Mouse (Mus musculus): ENCODE measurements around the gene Rbp7. TPM values are rescaled to one million over a fixed set of nuclear protein-coding genes. Genes with fewer than 3 reads are reported as not detected.
"Not testable (repeated sequence)": the region's sequence is repeated elsewhere in the genome, so short reads cannot be mapped to it uniquely, and the experiment has no call there.

The Rbp7 gene
- polyA plus RNA-seq, 1 experiment from 2014 or later: 3.0 TPM

GRCm38 (mm10) chr4:149477078-149477477 is 22.3 kb upstream of the Rbp7 start, which contains the start of gene Tmem274:
Tmem274 (plus strand) TSS chr4:149477378.
- H3K36me3 ChIP-seq: peaks cover 9% of the 10 kb centered on the region
- 87% methylated on average over 11 of the region's 11 CpGs for WGBS
- H3K27ac ChIP-seq: no peak within 1 kb of the TSS
- no peak for ATAC-seq (ENCODE audit: insufficient read depth, low FRiP score, low read depth)
- no peak within 1 kb of the TSS for H3K4me3 ChIP-seq (replicated peaks)
- H3K4me2 ChIP-seq: no peak within 1 kb of the TSS
- H3K9me3 ChIP-seq: no peaks in the 10 kb centered on the region
- no peak within 1 kb of the TSS for H3K9ac ChIP-seq
- no peaks in the 10 kb centered on the region for H3K4me1 ChIP-seq
- H3K27me3 ChIP-seq (replicated peaks): no peaks in the 10 kb centered on the region

GRCm38 (mm10) chr4:149475096-149475495 is 20.3 kb upstream of the Rbp7 start:
- WGBS: 66% methylated on average over 7 of the region's 7 CpGs
- no peak overlapping the region for H3K4me3 ChIP-seq (replicated peaks)
- H3K4me1 ChIP-seq: no peaks in the 10 kb centered on the region
- no peaks in the 10 kb centered on the region for H3K27me3 ChIP-seq (replicated peaks)
- peaks cover 16% of the 10 kb centered on the region for H3K36me3 ChIP-seq
- no peak overlapping the region for H3K9ac ChIP-seq
- no peak for ATAC-seq (ENCODE audit: insufficient read depth, low FRiP score, low read depth)
- no peak overlapping the region for H3K4me2 ChIP-seq
- H3K9me3 ChIP-seq: no peaks in the 10 kb centered on the region
- H3K27ac ChIP-seq: no peak overlapping the region

DNA sequence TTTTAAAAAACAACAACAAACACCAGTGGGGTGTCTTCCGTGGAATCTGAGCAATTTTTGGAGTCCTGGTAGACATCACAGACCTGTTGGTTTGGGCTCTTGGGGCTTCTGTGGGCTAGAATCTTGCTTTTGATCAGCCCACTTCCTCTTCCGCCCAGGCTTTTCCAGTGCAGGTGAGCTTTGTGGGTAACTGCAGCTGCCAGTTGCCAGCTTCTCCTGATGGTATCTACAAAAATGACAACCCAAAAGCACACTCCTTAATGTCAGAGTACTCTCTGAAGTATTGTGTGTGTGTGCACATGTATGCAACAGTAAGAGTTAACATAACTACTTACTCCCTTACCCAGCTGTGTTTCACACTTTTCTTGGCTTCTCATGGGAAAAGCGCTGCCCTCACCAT is 14.8 kb upstream of the Rbp7 start:
- Histone ChIP-seq H3K4me1 (no peaks in the 10 kb centered on the region), H3K9me3 (no peaks in the 10 kb centered on the region), H3K27me3 (replicated peaks) (no peaks in the 10 kb centered on the region), H3K27ac (no peak overlapping the region), H3K4me3 (replicated peaks) (no peak overlapping the region), H3K4me2 (no peak overlapping the region), H3K36me3 (peaks cover 27% of the 10 kb centered on the region), H3K9ac (no peak overlapping the region)
- WGBS: 88% methylated on average over 3 of the region's 3 CpGs
- ATAC-seq (ENCODE audit: insufficient read depth, low FRiP score, low read depth): no peak

DNA sequence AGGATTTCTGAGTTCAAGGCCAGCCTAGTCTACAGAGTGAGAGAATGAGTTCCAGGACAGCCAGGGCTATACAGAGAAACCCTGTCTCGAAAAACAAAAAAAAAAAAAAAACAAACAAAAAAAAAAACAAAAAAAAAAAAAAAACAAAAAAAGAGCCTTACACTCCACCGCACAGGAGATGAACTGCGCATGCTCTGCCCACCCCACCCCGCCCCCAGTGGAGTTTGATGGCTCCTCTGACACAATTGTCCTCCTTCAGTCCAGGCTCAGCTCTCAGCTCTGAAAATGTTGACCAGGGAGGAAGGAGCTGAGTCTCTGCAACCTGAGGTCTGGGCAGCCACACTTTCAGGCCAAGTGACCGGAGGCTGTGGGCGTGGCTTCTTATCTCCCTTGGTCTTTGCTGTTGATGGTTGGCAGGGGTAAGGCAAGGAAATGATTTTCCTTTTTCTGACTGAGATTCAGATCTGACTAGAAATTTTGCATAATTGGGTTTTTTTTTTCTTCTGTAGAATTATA is 8.7 kb upstream of the Rbp7 start:
- no peak for ATAC-seq (ENCODE audit: insufficient read depth, low FRiP score, low read depth)
- Histone ChIP-seq H3K27ac (no peak overlapping the region), H3K4me2 (no peak overlapping the region), H3K4me3 (replicated peaks) (no peak overlapping the region), H3K4me1 (no peaks in the 10 kb centered on the region), H3K27me3 (replicated peaks) (no peaks in the 10 kb centered on the region), H3K9me3 (no peaks in the 10 kb centered on the region), H3K9ac (no peak overlapping the region), H3K36me3 (peaks cover 4% of the 10 kb centered on the region)
- 67% methylated on average over 6 of the region's 6 CpGs for WGBS

DNA sequence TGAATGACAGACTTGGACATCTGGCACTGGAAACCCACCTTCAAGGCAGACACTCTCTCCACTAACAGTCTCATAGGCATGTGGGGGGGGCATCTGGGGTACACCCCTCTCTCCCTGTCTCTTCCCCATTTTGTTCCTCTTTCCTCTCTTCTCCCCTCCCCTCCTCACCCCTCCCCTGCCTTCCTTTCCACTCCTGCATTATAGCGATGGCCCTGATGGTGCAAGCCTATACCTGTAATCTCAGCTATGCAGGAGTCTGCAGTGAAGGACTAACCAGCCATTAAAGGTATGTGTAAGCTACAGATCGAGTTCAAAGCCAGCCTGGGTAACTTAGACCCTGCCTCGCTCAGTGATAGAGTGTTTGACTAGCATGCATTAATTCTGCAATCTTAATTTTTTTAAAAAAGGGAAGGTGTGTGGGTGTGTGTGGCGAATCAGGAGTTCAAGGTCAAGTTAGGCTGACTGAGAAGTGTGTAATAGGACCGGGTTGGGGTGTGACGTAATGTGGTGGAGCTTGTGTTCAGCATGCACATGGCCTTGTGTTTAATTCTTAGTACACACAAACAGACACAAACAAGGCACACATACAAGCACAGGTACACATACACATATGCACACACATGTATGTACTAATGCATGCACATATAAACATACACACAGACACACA is 7.7 kb upstream of the Rbp7 start:
- Histone ChIP-seq H3K4me1 (no peaks in the 10 kb centered on the region), H3K9me3 (no peaks in the 10 kb centered on the region), H3K36me3 (no peaks in the 10 kb centered on the region), H3K4me2 (no peak overlapping the region), H3K9ac (no peak overlapping the region), H3K4me3 (replicated peaks) (no peak overlapping the region), H3K27me3 (replicated peaks) (no peaks in the 10 kb centered on the region), H3K27ac (no peak overlapping the region)
- ATAC-seq (ENCODE audit: insufficient read depth, low FRiP score, low read depth): no peak
- 64% methylated on average over 6 of the region's 6 CpGs for WGBS

DNA sequence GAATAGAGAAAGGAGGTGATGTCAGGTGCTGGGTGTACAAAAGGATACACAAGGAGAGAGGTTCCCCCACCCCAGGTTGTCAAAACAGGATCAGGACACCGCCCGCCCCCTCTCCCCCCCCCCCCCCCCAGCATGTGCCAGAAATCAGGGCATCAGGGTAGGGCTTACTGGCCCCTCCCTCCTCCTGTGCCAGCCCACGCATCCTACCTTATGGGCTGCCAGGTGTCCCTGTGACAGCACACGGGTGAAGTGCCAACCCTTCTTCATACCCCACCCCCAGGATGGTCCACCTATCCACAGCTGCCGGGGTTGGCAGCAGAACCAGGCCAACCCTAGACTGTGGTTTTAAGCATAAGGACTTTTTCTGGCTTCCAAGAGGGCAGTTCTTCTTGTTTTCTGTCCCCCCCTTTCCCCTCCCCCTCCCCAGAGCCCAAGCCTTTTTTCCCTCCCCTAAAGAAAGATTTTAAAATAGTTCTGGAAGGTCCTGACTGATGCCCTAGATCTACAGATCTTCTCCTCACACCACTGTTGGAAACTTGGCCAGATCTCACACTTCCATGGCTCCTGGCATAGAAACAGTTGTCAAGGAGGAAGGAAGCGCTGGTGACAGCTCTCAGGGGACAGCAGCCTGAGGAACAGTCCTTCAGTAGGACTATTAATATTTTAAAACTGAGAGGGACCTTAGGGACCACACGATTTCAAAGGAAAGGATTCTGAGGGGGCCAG is 7.0 kb upstream of the Rbp7 start:
- 61% methylated on average over 5 of the region's 7 CpGs for WGBS
- H3K36me3 ChIP-seq: no peaks in the 10 kb centered on the region
- H3K4me3 ChIP-seq (replicated peaks): no peak overlapping the region
- no peak overlapping the region for H3K27ac ChIP-seq
- H3K9ac ChIP-seq: no peak overlapping the region
- no peak for ATAC-seq (ENCODE audit: insufficient read depth, low FRiP score, low read depth)
- no peak overlapping the region for H3K4me2 ChIP-seq
- no peaks in the 10 kb centered on the region for H3K9me3 ChIP-seq
- H3K4me1 ChIP-seq: no peaks in the 10 kb centered on the region
- no peaks in the 10 kb centered on the region for H3K27me3 ChIP-seq (replicated peaks)

GRCm38 (mm10) chr4:149460475-149460874 is 5.7 kb upstream of the Rbp7 start:
- not testable (repeated sequence) for H3K9ac ChIP-seq; H3K9me3 ChIP-seq; H3K4me3 ChIP-seq (replicated peaks); H3K36me3 ChIP-seq; H3K4me1 ChIP-seq; H3K27me3 ChIP-seq (replicated peaks); H3K27ac ChIP-seq; H3K4me2 ChIP-seq; ATAC-seq (ENCODE audit: insufficient read depth, low FRiP score, low read depth)
- 88% methylated on average over 2 of the region's 2 CpGs for WGBS

GRCm38 (mm10) chr4:149459425-149459824 is 4.6 kb upstream of the Rbp7 start:
- Histone ChIP-seq H3K4me1 (no peaks in the 10 kb centered on the region), H3K4me3 (replicated peaks) (no peak overlapping the region), H3K9ac (no peak overlapping the region), H3K4me2 (no peak overlapping the region), H3K36me3 (no peaks in the 10 kb centered on the region), H3K27me3 (replicated peaks) (no peaks in the 10 kb centered on the region), H3K27ac (no peak overlapping the region), H3K9me3 (no peaks in the 10 kb centered on the region)
- ATAC-seq (ENCODE audit: insufficient read depth, low FRiP score, low read depth): no peak
- 71% methylated on average over 1 of the region's 1 CpGs for WGBS

DNA sequence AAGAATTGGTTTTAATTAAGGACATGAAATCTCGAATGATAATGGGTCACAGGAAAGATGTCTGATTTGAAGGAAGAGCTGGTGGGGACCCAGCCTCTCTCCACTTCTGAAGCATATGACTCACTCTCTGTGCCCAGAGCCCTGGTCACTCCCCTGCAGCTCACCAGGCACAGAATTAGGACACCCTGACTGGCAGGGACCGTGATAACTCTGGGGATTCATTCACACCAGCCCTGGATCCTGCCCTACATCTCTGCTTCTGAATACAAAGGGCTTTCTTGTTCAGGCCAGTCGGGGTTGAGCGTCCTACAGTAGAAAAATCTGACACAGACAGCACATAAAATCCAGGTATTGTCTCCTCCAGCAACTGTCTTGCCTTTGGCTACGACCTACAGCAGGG is 3.7 kb upstream of the Rbp7 start:
- Histone ChIP-seq H3K36me3 (no peaks in the 10 kb centered on the region), H3K9me3 (no peaks in the 10 kb centered on the region), H3K27me3 (replicated peaks) (no peaks in the 10 kb centered on the region), H3K4me3 (replicated peaks) (no peak overlapping the region), H3K4me2 (no peak overlapping the region), H3K9ac (no peak overlapping the region), H3K27ac (no peak overlapping the region), H3K4me1 (no peaks in the 10 kb centered on the region)
- 60% methylated on average over 5 of the region's 5 CpGs for WGBS
- ATAC-seq (ENCODE audit: insufficient read depth, low FRiP score, low read depth): no peak

DNA sequence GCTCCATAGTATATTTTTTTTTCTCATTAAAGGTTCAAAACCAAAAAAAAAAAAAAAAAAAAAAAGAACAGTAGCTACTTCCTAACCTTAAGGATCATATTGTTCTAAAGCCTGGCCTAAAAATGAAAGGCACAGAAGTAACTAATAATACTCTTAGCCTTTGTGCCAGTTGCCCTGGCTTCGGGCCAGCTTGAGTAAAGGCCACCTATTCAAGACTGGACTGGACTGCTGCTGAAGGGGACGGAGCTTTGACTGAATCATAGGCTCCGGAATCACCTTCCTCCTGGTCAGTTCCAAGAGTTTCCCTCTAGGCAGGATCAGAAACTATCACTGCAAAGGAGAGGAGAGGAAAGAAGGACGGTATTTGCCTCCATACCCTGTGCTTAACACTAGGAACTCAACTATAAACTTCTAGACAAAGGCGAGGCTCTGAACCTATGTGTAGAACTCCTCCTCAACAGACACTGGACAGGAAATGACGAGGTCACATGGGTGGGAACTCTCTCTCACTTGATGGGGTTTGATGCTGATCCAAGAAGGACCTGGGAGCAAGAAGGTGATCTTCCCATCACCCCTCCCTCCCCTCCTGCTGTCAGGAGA is 3.2 kb upstream of the Rbp7 start:
- H3K4me1 ChIP-seq: no peaks in the 10 kb centered on the region
- H3K9ac ChIP-seq: no peak overlapping the region
- no peak for ATAC-seq (ENCODE audit: insufficient read depth, low FRiP score, low read depth)
- H3K36me3 ChIP-seq: no peaks in the 10 kb centered on the region
- H3K9me3 ChIP-seq: no peaks in the 10 kb centered on the region
- no peak overlapping the region for H3K4me2 ChIP-seq
- H3K4me3 ChIP-seq (replicated peaks): no peak overlapping the region
- no peaks in the 10 kb centered on the region for H3K27me3 ChIP-seq (replicated peaks)
- H3K27ac ChIP-seq: no peak overlapping the region
- 69% methylated on average over 6 of the region's 6 CpGs for WGBS

GRCm38 (mm10) chr4:149457163-149457562 is 2.4 kb upstream of the Rbp7 start:
- H3K4me2 ChIP-seq; H3K9me3 ChIP-seq; H3K27me3 ChIP-seq (replicated peaks); H3K36me3 ChIP-seq; H3K4me3 ChIP-seq (replicated peaks); H3K9ac ChIP-seq; H3K27ac ChIP-seq; ATAC-seq (ENCODE audit: insufficient read depth, low FRiP score, low read depth); H3K4me1 ChIP-seq: not testable (repeated sequence)
- WGBS: 85% methylated on average over 27 of the region's 27 CpGs

GRCm38 (mm10) chr4:149454263-149454662 is 515 bp downstream of the Rbp7 start:
- H3K27ac ChIP-seq: no peak overlapping the region
- H3K27me3 ChIP-seq (replicated peaks): no peaks in the 10 kb centered on the region
- H3K4me1 ChIP-seq: no peaks in the 10 kb centered on the region
- no peaks in the 10 kb centered on the region for H3K9me3 ChIP-seq
- 72% methylated on average over 17 of the region's 17 CpGs for whole genome bisulfite sequencing
- ATAC-seq (ENCODE audit: insufficient read depth, low FRiP score, low read depth): no peak
- H3K36me3 ChIP-seq: no peaks in the 10 kb centered on the region
- H3K9ac ChIP-seq: no peak overlapping the region
- H3K4me2 ChIP-seq: no peak overlapping the region
- no peak overlapping the region for H3K4me3 ChIP-seq (replicated peaks)
